Mouse (Mus musculus) hindbrain, embryonic 16.5 days (tissue): ENCODE measurements around the gene Tcf23. TPM values are rescaled to one million over a fixed set of nuclear protein-coding genes. Genes with fewer than 3 reads are reported as not detected.

Source experiments
- ATAC-seq: fragments of 200-750 bp; cut with Nextera tagmentation; 2 replicates; pipeline ENCODE4 v1.8.0; 2017; ENCODE audit warnings: moderate TSS enrichment, moderate library complexity
- H3K27ac ChIP-seq: fragments of 300-500 bp; sonication (generic); 2 replicates; pipeline ENCODE4 v1.5.1; 2014; ENCODE audit warnings: low read depth, mild to moderate bottlenecking, control low read depth, low read length, moderate library complexity
- H3K27me3 ChIP-seq: fragments of 300-500 bp; sonication (generic); replicated peaks from 2 replicates; pipeline ENCODE4 v1.6.1; 2014; ENCODE audit warnings: low read length; ENCODE audit not compliant: control insufficient read depth, insufficient read depth
- H3K36me3 ChIP-seq: fragments of 300-500 bp; sonication (generic); 2 replicates; pipeline ENCODE4 v1.6.1; 2014; ENCODE audit warnings: mild to moderate bottlenecking, low read length, moderate library complexity, mixed read lengths; ENCODE audit not compliant: control insufficient read depth, insufficient read depth
- H3K4me1 ChIP-seq: fragments of 300-500 bp; sonication (generic); 2 replicates; pipeline ENCODE4 v1.6.1; 2014; ENCODE audit warnings: low read depth, low read length; ENCODE audit not compliant: control insufficient read depth, insufficient read depth
- H3K4me2 ChIP-seq: fragments of 300-500 bp; sonication (generic); 2 replicates; pipeline ENCODE4 v1.6.1; 2014; ENCODE audit warnings: mild to moderate bottlenecking, low read length, control low read depth, moderate library complexity
- H3K4me3 ChIP-seq: fragments of 300-500 bp; sonication (generic); 2 replicates; pipeline ENCODE4 v1.5.1; 2014; ENCODE audit warnings: mild to moderate bottlenecking, low read length, control low read depth, moderate library complexity
- H3K9ac ChIP-seq: fragments of 300-500 bp; sonication (generic); 2 replicates; pipeline ENCODE4 v1.6.1; 2014; ENCODE audit warnings: low read depth, mild to moderate bottlenecking, control low read depth, low read length, moderate library complexity
- H3K9me3 ChIP-seq: fragments of 300-500 bp; sonication (generic); 2 replicates; pipeline ENCODE4 v1.6.1; 2014; ENCODE audit warnings: mild to moderate bottlenecking, low read length, moderate library complexity; ENCODE audit not compliant: control insufficient read depth
- WGBS: fragments of 180-500 bp; shearing (Covaris S2); extraction: QIAGEN DNeasy Blood & Tissue Kit; methylation state at CpG from one replicate; pipeline ENCODE4 v1.1.7; 2014; 5-methylcytosine and 5-hydroxymethylcytosine counted together
- polyA plus RNA-seq: library from polyadenylated mRNA; unstranded; fragments of >200 nt; fragmentation: Nextera tagmentation; extraction: Ambion mirVana; gene quantifications from 2 replicates; pipeline ENCODE4 v1.2.1, GENCODE M21; 2015

Tcf23 gene
- polyA plus RNA-seq, 1 experiment from 2014 or later: not detected

- no peak for ATAC-seq
- WGBS: 73% methylated on average over 2 of the region's 2 CpGs
- H3K4me1 ChIP-seq: peaks cover 9% of the 10 kb centered on the region
Observed at GRCm38 (mm10) chr5:30926073-30926472, 42.4 kb upstream of the Tcf23 start.

GRCm38 (mm10) chr5:30927945-30928529 is 40.4 kb upstream of the Tcf23 start:
- Histone ChIP-seq H3K9me3 (no peaks in the 10 kb centered on the region), H3K4me3 (0 out of 2 replicates have a peak overlapping the region, but pooled peaks have one; percentile 7), H3K4me2 (peak overlapping the region; percentile 50), H3K36me3 (no peaks in the 10 kb centered on the region), H3K4me1 (no peaks in the 10 kb centered on the region), H3K9ac (no peak overlapping the region), H3K27ac (no peak overlapping the region), H3K27me3 (no peaks in the 10 kb centered on the region)
- whole genome bisulfite sequencing: 44% methylated on average over 7 of the region's 7 CpGs
- peak; percentile 80 for ATAC-seq

More at GRCm38 (mm10) chr5:30926073-30926472, 42.4 kb upstream of the Tcf23 start:
- Histone ChIP-seq H3K27me3 (no peaks in the 10 kb centered on the region), H3K4me2 (no peak overlapping the region), H3K9me3 (no peaks in the 10 kb centered on the region), H3K4me3 (no peak overlapping the region), H3K9ac (no peak overlapping the region), H3K36me3 (no peaks in the 10 kb centered on the region), H3K27ac (no peak overlapping the region)

- Histone ChIP-seq H3K4me3 (no peak overlapping the region), H3K9ac (no peak overlapping the region), H3K27me3 (no peaks in the 10 kb centered on the region), H3K27ac (no peak overlapping the region), H3K9me3 (no peaks in the 10 kb centered on the region), H3K36me3 (no peaks in the 10 kb centered on the region), H3K4me2 (no peak overlapping the region), H3K4me1 (no peaks in the 10 kb centered on the region)
- 38% methylated on average over 4 of the region's 4 CpGs for WGBS
- ATAC-seq: no peak
Observed at GRCm38 (mm10) chr5:30930121-30930520, 38.3 kb upstream of the Tcf23 start.

- Histone ChIP-seq H3K9ac (no peak overlapping the region), H3K9me3 (no peaks in the 10 kb centered on the region), H3K27ac (no peak overlapping the region), H3K4me1 (no peaks in the 10 kb centered on the region), H3K27me3 (no peaks in the 10 kb centered on the region), H3K36me3 (no peaks in the 10 kb centered on the region), H3K4me2 (no peak overlapping the region), H3K4me3 (no peak overlapping the region)
- ATAC-seq: no peak
- WGBS: 62% methylated on average over 6 of the region's 6 CpGs
Observed at GRCm38 (mm10) chr5:30930846-30931245, 37.6 kb upstream of the Tcf23 start.

- no peak overlapping the region; the same call in 1 of the 2 replicates for H3K9ac ChIP-seq
- H3K4me3 ChIP-seq: no peak overlapping the region
- no peaks in the 10 kb centered on the region for H3K9me3 ChIP-seq
- no peaks in the 10 kb centered on the region for H3K36me3 ChIP-seq
- no peak overlapping the region for H3K27ac ChIP-seq
- H3K27me3 ChIP-seq: no peaks in the 10 kb centered on the region
- no peak for ATAC-seq
- H3K4me2 ChIP-seq: no peak overlapping the region
- 82% methylated on average over 4 of the region's 4 CpGs for WGBS
- no peaks in the 10 kb centered on the region for H3K4me1 ChIP-seq
Observed at GRCm38 (mm10) chr5:30931378-30931777, 37.1 kb upstream of the Tcf23 start.

- H3K4me2 ChIP-seq: no peak overlapping the region
- ATAC-seq: no peak
- H3K4me1 ChIP-seq: no peaks in the 10 kb centered on the region
- no peak overlapping the region for H3K27ac ChIP-seq
- 73% methylated on average over 5 of the region's 5 CpGs for WGBS
- H3K9ac ChIP-seq: no peak overlapping the region
- H3K27me3 ChIP-seq: no peaks in the 10 kb centered on the region
- H3K4me3 ChIP-seq: no peak overlapping the region
- H3K9me3 ChIP-seq: no peaks in the 10 kb centered on the region
- H3K36me3 ChIP-seq: no peaks in the 10 kb centered on the region
Observed at GRCm38 (mm10) chr5:30933705-30934104, 34.8 kb upstream of the Tcf23 start.

GRCm38 (mm10) chr5:30934725-30935461 is 33.6 kb upstream of the Tcf23 start:
- peak; percentile 48; the same call in 1 of the 2 replicates for ATAC-seq
- WGBS: 82% methylated on average over 5 of the region's 5 CpGs
- Histone ChIP-seq H3K4me2 (no peak overlapping the region), H3K4me3 (no peak overlapping the region), H3K27me3 (no peaks in the 10 kb centered on the region), H3K27ac (no peak overlapping the region), H3K4me1 (no peaks in the 10 kb centered on the region), H3K9me3 (no peaks in the 10 kb centered on the region), H3K36me3 (no peaks in the 10 kb centered on the region), H3K9ac (no peak overlapping the region)

- H3K27ac ChIP-seq: no peak overlapping the region
Observed at GRCm38 (mm10) chr5:30943004-30943403, 25.5 kb upstream of the Tcf23 start.

GRCm38 (mm10) chr5:30944344-30944743 is 24.1 kb upstream of the Tcf23 start:
- no peaks in the 10 kb centered on the region for H3K27me3 ChIP-seq
- peak overlapping the region; percentile 67 for H3K4me3 ChIP-seq
- ATAC-seq: no peak
- no peaks in the 10 kb centered on the region for H3K36me3 ChIP-seq
- peak overlapping the region; percentile 93 for H3K4me2 ChIP-seq
- H3K27ac ChIP-seq: no peak overlapping the region
- H3K9ac ChIP-seq: no peak overlapping the region; the same call in 1 of the 2 replicates
- WGBS: 91% methylated on average over 6 of the region's 6 CpGs
- H3K9me3 ChIP-seq: no peaks in the 10 kb centered on the region
- peaks cover 6% of the 10 kb centered on the region for H3K4me1 ChIP-seq

More at GRCm38 (mm10) chr5:30943004-30943403, 25.5 kb upstream of the Tcf23 start:
- Histone ChIP-seq H3K9ac (no peak overlapping the region), H3K4me2 (no peak overlapping the region), H3K4me3 (no peak overlapping the region), H3K9me3 (no peaks in the 10 kb centered on the region), H3K4me1 (peaks cover 6% of the 10 kb centered on the region), H3K36me3 (no peaks in the 10 kb centered on the region), H3K27me3 (no peaks in the 10 kb centered on the region)
- ATAC-seq: no peak
- WGBS: 97% methylated on average over 2 of the region's 2 CpGs
